Mouse (Mus musculus): Measurements from ENCODE around the gene Epb41l5. TPM values are rescaled to one million over a fixed set of nuclear protein-coding genes. Genes with fewer than 3 reads are reported as not detected.

The Epb41l5 gene
- total and polyA plus RNA-seq, 3 experiments = 2.1 to 5.8 (median 3.8) TPM

- TF ChIP-seq POLR2A (IDR thresholded peaks at IDR 0.05; ENCODE audit: insufficient read depth, low read depth, low read length) (no peak), CTCF (IDR thresholded peaks at IDR 0.05) (no peak), EP300 (IDR thresholded peaks at IDR 0.05; ENCODE audit: insufficient read depth, low read depth, low read length) (no peak)
- H3K9ac ChIP-seq (ENCODE audit: low read depth, low read length) = no peak overlapping the region
- DNase-seq = no peak
- no peaks in the 10 kb centered on the region for H3K27me3 ChIP-seq (ENCODE audit: control insufficient read depth, insufficient read depth, low read length)
- H3K27ac ChIP-seq = no peak overlapping the region
- H3K36me3 ChIP-seq (ENCODE audit: control insufficient read depth, insufficient read depth, low read length) = no peaks in the 10 kb centered on the region
- no peak overlapping the region for H3K4me3 ChIP-seq
- H3K79me2 ChIP-seq (replicated peaks; ENCODE audit: control insufficient read depth, insufficient read depth, low read length) = no peaks in the 10 kb centered on the region
- H3K4me1 ChIP-seq (ENCODE audit: control insufficient read depth, insufficient read depth, low read length) = no peaks in the 10 kb centered on the region
- intact Hi-C loops (cut with DNase I) = loop anchor here (5.0 kb wide), 1 partner anchor 42 kb away; no protein-coding TSS in a partner anchor
- WGBS = 100% methylated on average over 2 of the region's 2 CpGs
Measured at GRCm38 (mm10) chr1:119550064-119550463, 98.7 kb downstream of the Epb41l5 start.

GRCm38 (mm10) chr1:119549327-119549689 lies 99.5 kb downstream of the Epb41l5 start:
- no peaks in the 10 kb centered on the region for H3K79me2 ChIP-seq (replicated peaks; ENCODE audit: control insufficient read depth, insufficient read depth, low read length)
- H3K4me1 ChIP-seq (ENCODE audit: control insufficient read depth, insufficient read depth, low read length) = no peaks in the 10 kb centered on the region
- H3K9ac ChIP-seq (ENCODE audit: low read depth, low read length) = no peak overlapping the region
- TF ChIP-seq EP300 (IDR thresholded peaks at IDR 0.05; ENCODE audit: insufficient read depth, low read depth, low read length) (no peak), POLR2A (IDR thresholded peaks at IDR 0.05; ENCODE audit: insufficient read depth, low read depth, low read length) (no peak), CTCF (IDR thresholded peaks at IDR 0.05) (no peak)
- intact Hi-C loops (cut with DNase I) = loop anchor here (2.0 to 5.0 kb wide), 4 partner anchors 91 to 463 kb away; no protein-coding TSS in a partner anchor
- no peaks in the 10 kb centered on the region for H3K27me3 ChIP-seq (ENCODE audit: control insufficient read depth, insufficient read depth, low read length)
- no peak overlapping the region for H3K27ac ChIP-seq
- H3K36me3 ChIP-seq (ENCODE audit: control insufficient read depth, insufficient read depth, low read length) = no peaks in the 10 kb centered on the region
- H3K4me3 ChIP-seq = no peak overlapping the region
- 83% methylated on average over 7 of the region's 7 CpGs for WGBS
- DNase-seq = no peak

GRCm38 (mm10) chr1:119548668-119549326 lies 100.0 kb downstream of the Epb41l5 start:
- H3K4me3 ChIP-seq = no peak overlapping the region
- no peaks in the 10 kb centered on the region for H3K27me3 ChIP-seq (ENCODE audit: control insufficient read depth, insufficient read depth, low read length)
- WGBS = 68% methylated on average over 7 of the region's 7 CpGs
- DNase-seq = peak; percentile 58 to 79
- no peak for TF ChIP-seq POLR2A (IDR thresholded peaks at IDR 0.05; ENCODE audit: insufficient read depth, low read depth, low read length)
- 0 out of 2 replicates have a peak, but pooled peaks have one; percentile 64 for TF ChIP-seq EP300 (IDR thresholded peaks at IDR 0.05; ENCODE audit: insufficient read depth, low read depth, low read length)
- TF ChIP-seq CTCF (IDR thresholded peaks at IDR 0.05) = peak; percentile 97
- intact Hi-C loops (cut with DNase I) = loop anchor here (1.0 to 5.0 kb wide), 5 partner anchors 90 to 464 kb away; no protein-coding TSS in a partner anchor
- no peaks in the 10 kb centered on the region for H3K4me1 ChIP-seq (ENCODE audit: control insufficient read depth, insufficient read depth, low read length)
- H3K36me3 ChIP-seq (ENCODE audit: control insufficient read depth, insufficient read depth, low read length) = no peaks in the 10 kb centered on the region
- H3K79me2 ChIP-seq (replicated peaks; ENCODE audit: control insufficient read depth, insufficient read depth, low read length) = no peaks in the 10 kb centered on the region
- H3K9ac ChIP-seq (ENCODE audit: low read depth, low read length) = no peak overlapping the region
- no peak overlapping the region for H3K27ac ChIP-seq

GRCm38 (mm10) chr1:119546490-119546889 lies 102.3 kb downstream of the Epb41l5 start:
- H3K9ac ChIP-seq (ENCODE audit: low read depth, low read length) = no peak overlapping the region
- no peaks in the 10 kb centered on the region for H3K79me2 ChIP-seq (replicated peaks; ENCODE audit: control insufficient read depth, insufficient read depth, low read length)
- intact Hi-C loops (cut with DNase I) = loop anchor here (5.0 kb wide), 1 partner anchor 459 kb away; no protein-coding TSS in a partner anchor
- no peak overlapping the region for H3K4me3 ChIP-seq
- 86% methylated on average over 3 of the region's 3 CpGs for WGBS
- no peak overlapping the region for H3K27ac ChIP-seq
- DNase-seq = no peak
- H3K4me1 ChIP-seq (ENCODE audit: control insufficient read depth, insufficient read depth, low read length) = no peaks in the 10 kb centered on the region
- TF ChIP-seq CTCF (IDR thresholded peaks at IDR 0.05) (no peak), EP300 (IDR thresholded peaks at IDR 0.05; ENCODE audit: insufficient read depth, low read depth, low read length) (no peak), POLR2A (IDR thresholded peaks at IDR 0.05; ENCODE audit: insufficient read depth, low read depth, low read length) (no peak)
- H3K36me3 ChIP-seq (ENCODE audit: control insufficient read depth, insufficient read depth, low read length) = no peaks in the 10 kb centered on the region
- H3K27me3 ChIP-seq (ENCODE audit: control insufficient read depth, insufficient read depth, low read length) = no peaks in the 10 kb centered on the region

GRCm38 (mm10) chr1:119545671-119546070 lies 103.1 kb downstream of the Epb41l5 start:
- TF ChIP-seq POLR2A (IDR thresholded peaks at IDR 0.05; ENCODE audit: insufficient read depth, low read depth, low read length) (no peak), EP300 (IDR thresholded peaks at IDR 0.05; ENCODE audit: insufficient read depth, low read depth, low read length) (no peak), CTCF (IDR thresholded peaks at IDR 0.05) (no peak)
- Histone ChIP-seq H3K79me2 (replicated peaks; ENCODE audit: control insufficient read depth, insufficient read depth, low read length) (no peaks in the 10 kb centered on the region), H3K4me1 (ENCODE audit: control insufficient read depth, insufficient read depth, low read length) (no peaks in the 10 kb centered on the region; the same call in 1 of the 2 replicates), H3K4me3 (no peak overlapping the region), H3K27ac (no peak overlapping the region), H3K27me3 (ENCODE audit: control insufficient read depth, insufficient read depth, low read length) (no peaks in the 10 kb centered on the region), H3K36me3 (ENCODE audit: control insufficient read depth, insufficient read depth, low read length) (no peaks in the 10 kb centered on the region), H3K9ac (ENCODE audit: low read depth, low read length) (no peak overlapping the region)
- intact Hi-C loops (cut with DNase I) = loop anchor here (5.0 kb wide), 1 partner anchor 458 kb away; no protein-coding TSS in a partner anchor
- DNase-seq = no peak
- 82% methylated on average over 4 of the region's 4 CpGs for WGBS

DNA sequence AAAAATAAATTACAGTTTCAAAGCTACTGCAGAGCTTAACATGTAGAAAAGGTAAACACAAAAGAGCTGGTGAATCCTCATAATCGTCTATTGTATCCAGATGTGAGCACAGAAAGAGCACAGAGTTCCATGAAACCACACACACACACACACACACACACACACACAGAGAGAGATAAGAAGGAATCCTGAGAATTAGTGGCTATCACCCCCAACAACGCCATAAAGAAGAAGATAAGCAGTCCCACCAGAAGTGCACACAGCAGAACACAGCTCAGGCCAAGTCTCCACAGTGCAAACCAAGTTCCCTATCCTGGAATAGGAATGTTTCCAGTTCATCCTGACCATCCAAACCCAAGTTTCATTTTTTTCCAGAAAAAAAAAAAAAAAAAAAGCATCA lies 103.6 kb downstream of the Epb41l5 start:
- H3K27me3 ChIP-seq (ENCODE audit: control insufficient read depth, insufficient read depth, low read length) = no peaks in the 10 kb centered on the region
- intact Hi-C loops (cut with DNase I) = loop anchor here (5.0 kb wide), 1 partner anchor 458 kb away; no protein-coding TSS in a partner anchor
- no peak overlapping the region for H3K4me3 ChIP-seq
- H3K79me2 ChIP-seq (replicated peaks; ENCODE audit: control insufficient read depth, insufficient read depth, low read length) = no peaks in the 10 kb centered on the region
- TF ChIP-seq CTCF (IDR thresholded peaks at IDR 0.05) (no peak), POLR2A (IDR thresholded peaks at IDR 0.05; ENCODE audit: insufficient read depth, low read depth, low read length) (no peak), EP300 (IDR thresholded peaks at IDR 0.05; ENCODE audit: insufficient read depth, low read depth, low read length) (no peak)
- no peak for DNase-seq
- H3K4me1 ChIP-seq (ENCODE audit: control insufficient read depth, insufficient read depth, low read length) = no peaks in the 10 kb centered on the region; the same call in 1 of the 2 replicates
- H3K9ac ChIP-seq (ENCODE audit: low read depth, low read length) = no peak overlapping the region
- WGBS = 48% methylated on average over 2 of the region's 2 CpGs
- no peak overlapping the region for H3K27ac ChIP-seq
- H3K36me3 ChIP-seq (ENCODE audit: control insufficient read depth, insufficient read depth, low read length) = no peaks in the 10 kb centered on the region

All from heart, adult 2 months (tissue).